Mouse (Mus musculus): ENCODE results near the gene Ctnnal1.

Gene Ctnnal1

DNA sequence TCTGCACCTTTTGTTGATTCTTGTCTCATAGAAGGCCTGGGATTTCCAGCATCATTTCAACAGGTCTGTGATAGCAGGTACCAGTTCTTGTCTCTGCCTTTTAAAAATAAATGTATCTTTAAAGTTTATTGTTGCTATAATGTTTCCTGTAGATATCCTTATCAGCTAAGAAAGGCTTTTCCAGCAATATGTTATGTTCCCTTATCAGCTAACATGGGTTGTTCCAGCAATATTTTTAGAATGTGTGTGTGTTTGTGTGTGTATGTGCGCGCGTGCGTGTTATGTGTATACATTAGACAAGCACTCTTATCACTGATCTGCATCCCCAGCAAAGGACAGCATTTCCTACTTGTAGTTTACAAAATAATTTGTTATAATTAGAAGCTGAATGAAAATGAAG lies 3.4 kb downstream of the Ctnnal1 start:
- DNase-seq (ENCODE audit: low spot score): no peak

DNA sequence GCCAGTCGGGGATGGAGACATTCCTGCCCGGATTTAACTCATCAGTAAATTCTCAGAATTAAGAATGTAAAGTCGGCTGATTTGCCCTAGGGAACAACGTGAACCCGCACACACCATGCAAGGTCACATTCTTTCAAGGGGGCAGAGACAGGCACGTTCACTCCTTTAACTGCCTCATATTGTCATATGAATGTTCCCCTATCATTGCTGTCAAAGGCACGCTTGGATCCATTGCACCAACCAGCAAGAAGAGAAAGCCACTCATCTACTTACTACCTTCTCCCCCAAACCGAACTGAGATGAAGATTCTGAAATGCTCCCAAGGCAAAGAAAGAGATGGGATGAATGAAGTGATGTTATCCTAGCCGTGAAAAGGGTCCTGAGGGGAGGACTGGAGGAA lies 6.3 kb downstream of the Ctnnal1 start:
- no peak for DNase-seq (ENCODE audit: low spot score)

DNA sequence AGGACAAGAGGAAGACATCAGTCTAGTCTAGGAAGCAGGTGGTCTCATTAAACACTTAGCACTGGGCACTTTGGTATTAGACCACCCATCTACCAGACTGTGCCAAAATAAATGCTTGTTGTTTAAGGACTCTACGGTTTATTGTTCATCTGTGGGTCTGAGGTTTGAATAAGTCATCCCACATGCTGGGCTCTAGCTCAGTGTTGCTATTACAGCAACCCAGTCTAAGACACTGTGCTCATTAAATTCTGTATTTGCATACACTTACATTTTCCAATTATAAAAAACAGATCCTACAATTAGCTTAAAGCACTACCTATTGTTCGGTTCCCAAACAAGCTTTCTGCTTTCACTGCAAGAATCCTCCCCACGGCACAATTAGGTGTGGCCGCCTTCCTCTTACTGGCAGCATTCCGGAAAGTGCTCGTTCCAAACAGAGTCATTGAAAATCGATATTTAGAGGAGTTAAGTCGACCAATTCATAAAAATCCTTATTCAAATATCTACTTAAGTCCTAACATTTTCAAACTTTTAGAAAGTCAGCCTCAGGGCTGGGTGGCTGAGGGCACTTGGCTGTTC lies 8.5 kb downstream of the Ctnnal1 start:
- DNase-seq (ENCODE audit: low spot score): no peak

DNA sequence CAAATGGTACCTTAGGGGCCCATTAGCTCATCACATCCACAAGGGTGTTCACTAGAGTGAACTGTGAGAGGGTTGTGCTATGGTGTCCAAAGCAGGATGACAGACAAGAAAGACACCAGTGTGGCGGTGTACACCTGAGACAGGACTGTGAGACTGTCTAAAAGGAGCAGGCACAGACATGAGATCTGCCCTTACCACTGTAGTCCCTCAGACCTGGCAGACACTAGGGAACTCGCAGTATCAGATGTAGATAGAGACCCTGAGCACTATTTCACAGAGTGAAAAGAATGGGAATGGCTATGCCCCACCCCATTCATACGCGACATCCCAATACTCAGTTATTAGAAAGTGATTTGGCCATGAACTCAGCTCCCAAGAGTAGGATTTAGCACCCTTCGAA lies 9.1 kb downstream of the Ctnnal1 start:
- DNase-seq (ENCODE audit: low spot score): no peak

DNA sequence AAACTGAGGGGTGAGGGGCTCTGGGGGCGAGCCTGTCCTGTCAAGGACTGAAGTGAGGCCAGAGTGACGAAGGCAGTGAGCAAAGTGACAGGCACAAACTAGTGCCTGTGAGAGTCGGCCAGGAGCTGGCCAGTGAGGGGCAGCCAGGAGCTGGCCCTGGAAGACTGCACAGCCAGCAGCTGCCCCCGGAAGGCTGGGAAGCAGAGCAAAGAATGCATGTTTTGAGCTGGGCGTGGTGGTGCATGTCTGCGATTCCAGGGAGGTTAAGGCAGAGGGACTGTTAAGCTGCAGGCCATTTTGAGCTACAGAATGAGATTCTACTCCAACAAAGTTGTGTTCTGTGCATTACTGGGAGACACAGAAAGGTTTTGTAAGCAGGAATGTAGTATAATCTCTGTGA lies 14.3 kb downstream of the Ctnnal1 start:
- no peak for DNase-seq (ENCODE audit: low spot score)

DNA sequence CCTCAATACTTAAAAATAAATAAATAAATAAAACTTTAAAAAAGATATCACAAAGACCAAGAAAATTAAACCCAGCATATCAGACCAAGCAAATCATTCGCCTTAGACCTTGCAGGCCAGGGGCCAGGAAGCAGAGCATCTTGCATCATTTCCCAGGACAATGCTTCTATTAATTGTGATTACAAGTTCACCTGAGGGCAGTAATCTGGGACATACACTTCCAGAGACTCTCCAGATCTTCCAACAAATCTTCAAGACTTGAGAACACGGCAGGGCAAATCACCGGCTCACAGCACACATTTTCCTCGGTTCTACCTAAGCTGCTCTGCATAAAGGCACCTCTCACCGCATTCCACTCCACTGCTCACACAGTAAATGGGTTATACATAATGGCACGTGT lies 16.9 kb downstream of the Ctnnal1 start:
- DNase-seq (ENCODE audit: low spot score): no peak

DNA sequence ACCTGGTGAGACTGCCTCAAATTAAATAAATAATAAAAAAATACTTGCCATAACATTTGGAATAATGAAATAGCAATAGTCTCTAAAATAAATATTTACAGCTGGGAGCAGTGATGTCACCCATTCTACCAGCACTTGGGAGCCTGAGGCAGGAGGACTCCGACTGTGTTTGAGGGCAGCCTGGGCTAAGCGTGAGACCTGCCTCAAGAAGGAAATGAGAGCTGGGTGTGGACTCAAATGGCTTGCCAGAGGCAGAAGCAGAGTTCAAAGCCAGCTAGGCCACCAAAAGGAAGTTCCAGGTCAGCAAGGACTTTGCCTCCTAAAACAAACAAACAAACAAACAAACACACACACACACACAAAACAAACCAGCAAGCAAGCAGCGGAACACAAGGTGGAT lies 17.6 kb downstream of the Ctnnal1 start:
- no peak for DNase-seq (ENCODE audit: low spot score)

DNA sequence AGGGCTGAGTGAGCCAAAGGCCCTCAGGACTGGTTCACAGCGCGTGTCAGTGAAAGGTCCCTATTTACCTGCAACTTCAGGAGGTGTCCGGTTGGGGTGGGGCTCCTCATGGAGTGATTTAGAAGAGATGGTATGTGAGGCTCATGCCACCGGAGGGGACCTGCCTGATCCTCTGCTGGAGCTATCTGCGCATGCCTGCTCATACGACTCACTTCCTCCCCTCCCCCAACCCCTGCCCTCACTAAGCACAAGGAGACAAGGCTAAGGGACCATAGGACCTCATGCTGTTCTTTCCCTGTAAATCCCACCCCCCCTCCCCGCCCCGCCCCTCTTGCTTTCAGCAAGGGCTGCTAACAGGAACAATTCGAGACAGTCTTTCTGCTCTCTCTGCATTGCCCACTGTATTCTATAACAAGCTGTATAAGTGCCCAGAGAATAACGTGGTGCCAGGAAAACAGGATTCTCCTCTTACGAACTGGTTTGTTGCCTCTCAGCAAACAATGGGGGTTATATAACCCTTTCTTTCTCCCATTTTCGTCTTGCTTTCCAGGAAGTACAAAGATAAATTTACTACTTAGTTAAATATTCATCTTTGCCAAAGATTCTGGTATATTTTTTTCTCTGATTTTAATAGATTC lies 19.0 kb downstream of the Ctnnal1 start:
- DNase-seq (ENCODE audit: low spot score): no peak

DNA sequence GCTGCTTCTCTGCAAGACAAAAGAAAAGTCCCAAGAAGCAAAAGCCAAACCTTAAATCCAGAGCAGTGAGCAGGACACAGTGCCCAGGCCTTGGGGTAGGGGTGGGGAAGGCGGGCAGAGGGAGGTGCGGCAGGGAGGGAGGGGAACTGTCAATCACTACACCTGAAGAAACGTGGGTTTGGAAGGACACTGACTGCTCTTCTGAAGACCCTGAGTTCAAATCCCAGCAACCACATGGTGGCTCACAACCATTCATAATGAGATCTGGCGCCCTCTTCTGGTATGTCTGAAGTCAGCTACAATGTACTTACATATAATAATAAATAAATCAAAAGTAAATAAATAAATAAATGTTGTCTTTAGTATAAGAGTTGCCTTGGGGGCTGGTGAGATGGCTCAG lies 20.1 kb downstream of the Ctnnal1 start:
- no peak for DNase-seq (ENCODE audit: low spot score)

DNA sequence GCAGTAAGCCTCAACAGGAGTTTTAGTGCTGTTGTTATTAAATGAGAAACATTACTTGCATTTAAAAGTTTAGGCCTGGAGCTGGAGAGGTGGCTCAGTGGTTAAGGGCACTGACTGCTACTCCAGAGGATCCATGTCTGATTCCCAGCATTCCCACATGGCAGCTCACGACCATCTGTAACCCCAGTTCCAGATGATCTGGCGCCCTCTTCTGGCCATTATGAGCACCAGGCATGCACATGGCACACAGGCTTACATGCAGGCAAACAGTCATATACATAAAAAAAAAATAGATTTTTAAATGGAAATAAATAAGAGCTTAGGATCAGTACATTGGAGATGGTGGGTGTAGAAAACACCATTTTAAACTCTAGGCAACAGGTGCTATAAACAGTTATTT lies 21.0 kb downstream of the Ctnnal1 start:
- DNase-seq (ENCODE audit: low spot score): no peak

DNA sequence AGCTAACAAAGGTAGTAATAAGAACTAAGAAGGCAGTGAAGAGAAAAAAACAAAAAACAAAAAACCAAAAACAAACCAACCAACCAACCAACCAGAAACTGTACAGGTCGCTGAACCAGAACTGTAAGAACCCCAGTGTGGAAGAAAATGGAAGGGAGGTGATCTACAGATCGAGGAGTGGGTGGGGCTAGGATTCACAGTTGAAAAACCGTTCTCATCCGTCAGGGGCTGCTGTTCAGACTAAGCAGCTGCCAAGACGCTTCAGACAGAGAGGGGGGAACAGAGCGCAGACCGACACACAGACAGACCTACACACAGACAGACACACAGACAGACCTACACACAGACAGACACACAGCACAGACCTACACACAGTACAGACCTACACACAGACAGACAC lies 22.5 kb downstream of the Ctnnal1 start:
- DNase-seq (ENCODE audit: low spot score): no peak

DNA sequence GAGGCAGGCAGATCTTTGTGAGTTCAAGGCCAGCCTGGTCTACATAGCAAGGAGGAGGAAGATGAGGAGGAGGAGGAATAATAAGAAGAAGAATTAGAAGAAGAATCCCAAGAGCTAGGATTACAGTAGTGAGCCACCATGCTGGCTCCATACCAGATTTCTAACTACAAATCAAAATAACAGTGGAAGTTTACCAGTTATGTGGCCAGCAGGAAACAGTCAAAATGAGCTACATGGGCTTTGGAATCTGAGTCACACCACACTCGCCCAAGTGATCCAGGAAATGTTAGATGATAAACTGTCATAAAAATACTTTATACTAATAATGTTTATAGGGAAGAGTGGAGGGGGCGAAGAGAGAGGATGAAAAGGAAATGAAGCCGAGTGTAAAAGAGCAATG lies 24.7 kb downstream of the Ctnnal1 start:
- no peak for DNase-seq (ENCODE audit: low spot score)

DNA sequence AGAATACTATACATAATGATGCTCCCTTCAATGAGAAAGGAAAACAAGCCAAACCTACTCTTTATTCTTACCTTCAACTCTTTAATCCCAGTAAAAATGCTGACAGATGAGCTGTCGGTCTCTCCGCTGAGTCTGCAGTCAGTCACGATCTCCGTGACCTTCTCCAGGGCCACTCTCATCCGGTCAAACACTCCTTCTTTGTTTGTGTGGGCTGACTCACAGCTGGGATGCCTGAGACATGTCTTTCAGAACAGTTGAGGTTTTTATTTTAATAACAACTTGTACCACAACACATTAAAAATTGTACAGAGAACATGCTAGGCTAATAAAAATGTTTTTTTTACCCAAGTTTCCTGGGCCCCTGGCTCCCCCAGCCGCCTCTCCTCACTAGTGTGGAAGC lies 27.3 kb downstream of the Ctnnal1 start:
- DNase-seq (ENCODE audit: low spot score): no peak

DNA sequence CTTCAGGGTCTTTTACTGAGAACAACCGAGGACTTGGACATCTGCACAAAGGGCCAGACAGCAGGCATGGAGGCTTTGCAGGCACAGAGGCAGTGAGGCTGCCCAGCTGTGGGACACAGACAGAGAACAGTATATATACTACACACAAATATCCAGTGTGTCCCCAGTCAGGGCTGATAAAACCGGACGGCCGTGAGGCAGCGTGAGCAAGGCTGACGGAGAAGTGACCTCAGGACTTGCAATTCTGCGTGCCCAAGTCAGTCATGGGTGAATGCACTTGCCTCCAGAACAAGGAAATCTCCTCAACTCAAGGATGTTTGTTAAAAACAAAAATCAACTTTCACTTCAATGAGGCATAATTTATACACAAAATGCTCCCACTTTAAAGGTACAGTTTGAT lies 33.0 kb downstream of the Ctnnal1 start:
- DNase-seq (ENCODE audit: low spot score): no peak

DNA sequence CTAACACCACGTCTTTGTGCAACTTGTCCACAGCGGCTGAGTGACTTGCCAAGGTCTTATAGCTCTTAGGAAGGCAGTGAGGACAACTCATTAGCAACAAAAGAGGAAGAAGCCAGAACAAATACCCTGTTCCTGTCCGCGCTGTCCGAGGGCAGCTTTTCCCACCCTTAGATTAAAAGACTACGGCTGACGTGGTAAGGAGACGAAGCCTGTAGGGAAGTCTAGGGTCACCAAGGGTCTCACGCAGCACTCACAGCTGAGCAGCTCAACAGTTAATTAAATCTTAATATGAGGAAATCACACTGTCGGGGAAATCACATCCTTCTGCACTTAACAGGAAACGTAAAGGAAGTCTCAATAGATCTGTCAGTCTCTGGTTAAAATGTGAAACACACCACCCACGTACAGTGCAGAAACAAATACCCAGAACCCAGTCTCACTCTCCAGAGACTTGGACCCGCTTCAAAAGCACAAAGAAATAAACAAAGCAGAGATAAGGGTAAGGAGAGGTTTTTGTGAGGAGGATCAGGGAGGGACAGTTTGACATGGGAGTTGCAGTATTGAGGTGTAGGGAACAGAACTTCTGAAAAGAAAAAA lies 33.9 kb downstream of the Ctnnal1 start:
- DNase-seq (ENCODE audit: low spot score): no peak

DNA sequence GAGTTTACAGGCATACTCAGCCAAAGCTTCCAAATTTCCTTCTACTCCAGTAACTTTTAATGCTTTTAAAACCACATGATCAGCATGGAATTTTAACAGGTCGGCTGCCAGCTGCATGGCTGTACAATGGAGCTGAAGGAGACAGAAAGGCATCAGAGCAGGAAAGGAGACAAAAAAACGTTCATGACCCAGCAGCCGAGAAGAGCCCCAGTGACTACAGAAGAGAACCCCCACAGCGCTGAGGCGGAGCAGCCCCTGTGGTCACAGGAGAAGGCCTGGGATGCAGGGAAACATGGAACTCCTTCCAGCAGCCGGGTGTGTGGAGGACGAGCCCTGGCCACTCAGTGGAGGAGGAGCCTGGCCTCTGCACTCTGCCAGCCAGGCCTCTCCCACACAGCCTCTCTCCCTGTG lies 35.5 kb downstream of the Ctnnal1 start:
- DNase-seq (ENCODE audit: low spot score): no peak

DNA sequence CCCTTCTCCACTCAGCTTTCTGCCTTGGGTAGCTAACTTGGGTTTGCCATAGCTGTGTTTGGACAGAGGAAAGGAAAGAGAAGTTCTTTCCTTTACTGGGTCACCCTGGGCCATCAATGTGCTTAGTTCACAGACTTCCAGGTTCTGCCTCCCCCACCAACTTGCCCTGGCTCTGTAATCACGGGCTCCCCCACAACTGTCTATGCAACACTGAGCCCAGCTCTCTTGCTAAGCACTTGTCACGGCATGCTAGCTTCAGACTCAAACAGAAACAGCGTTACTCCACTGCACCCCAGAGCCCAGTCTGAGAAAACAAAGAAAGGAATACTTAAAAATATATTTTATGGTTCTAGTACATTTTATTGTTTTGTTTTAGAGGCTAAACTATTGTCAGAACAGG lies 36.1 kb downstream of the Ctnnal1 start:
- no peak for DNase-seq (ENCODE audit: low spot score)

DNA sequence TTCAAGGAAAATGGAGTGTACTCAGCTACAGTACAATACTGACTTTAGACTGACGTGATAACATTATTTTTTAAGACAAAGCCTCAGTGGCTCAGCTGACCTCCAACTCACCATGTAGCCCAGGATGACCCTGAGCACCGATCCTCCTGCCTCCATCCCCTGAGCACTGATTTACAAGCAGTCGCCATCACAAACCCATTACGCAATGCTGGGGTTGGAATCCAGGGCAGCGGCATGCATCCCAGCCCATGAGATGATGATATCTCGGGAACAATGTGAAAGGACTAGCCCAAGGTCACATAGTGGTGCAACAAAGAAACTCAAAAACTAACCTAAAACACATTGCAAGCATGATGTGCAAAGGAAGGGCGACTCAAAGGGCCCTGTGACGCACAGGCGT lies 40.8 kb downstream of the Ctnnal1 start:
- no peak for DNase-seq (ENCODE audit: low spot score)

DNA sequence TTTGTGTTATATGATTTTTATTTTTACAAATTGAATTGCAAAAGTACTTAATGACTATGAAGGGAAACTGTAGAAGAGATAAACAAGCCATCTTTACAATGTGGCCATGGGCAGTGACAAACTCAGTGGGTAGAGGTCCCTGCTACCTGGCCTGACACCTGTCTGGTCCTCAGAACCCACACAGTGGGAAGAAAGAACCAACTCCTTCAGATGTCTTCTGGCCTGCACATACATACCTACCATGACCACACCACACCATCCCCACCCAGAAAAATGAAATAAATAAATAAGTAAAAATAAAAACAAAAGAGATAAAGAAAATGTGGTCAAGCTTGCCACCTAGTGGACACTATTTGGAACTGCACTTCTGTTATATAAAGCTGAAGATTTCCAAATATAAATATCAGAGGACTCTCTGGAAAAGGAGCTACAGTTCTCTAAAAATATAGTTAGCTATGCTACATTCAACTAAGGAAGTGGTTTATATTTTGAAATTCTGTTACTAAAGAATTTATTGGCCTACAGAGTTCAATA lies 44.9 kb downstream of the Ctnnal1 start:
- DNase-seq (ENCODE audit: low spot score): no peak

DNA sequence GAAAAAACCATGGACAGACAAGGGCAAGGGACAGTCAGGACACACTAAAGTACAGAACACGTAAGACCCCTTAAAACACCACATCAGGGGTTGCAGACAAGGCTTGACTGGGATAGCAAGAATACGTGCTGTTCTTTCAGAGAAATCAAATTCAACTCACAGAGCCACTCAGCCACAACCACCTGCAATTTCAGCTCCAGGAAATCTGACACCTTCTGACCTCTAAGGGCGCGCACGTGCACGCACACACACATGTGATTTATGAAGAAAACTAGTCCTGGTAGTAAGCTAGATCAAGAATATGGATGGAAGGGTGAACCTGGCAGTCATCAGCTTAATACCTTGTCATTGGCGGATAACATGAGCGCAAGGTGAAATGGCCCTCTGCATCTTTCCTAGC lies 49.9 kb downstream of the Ctnnal1 start:
- DNase-seq (ENCODE audit: low spot score): no peak

DNA sequence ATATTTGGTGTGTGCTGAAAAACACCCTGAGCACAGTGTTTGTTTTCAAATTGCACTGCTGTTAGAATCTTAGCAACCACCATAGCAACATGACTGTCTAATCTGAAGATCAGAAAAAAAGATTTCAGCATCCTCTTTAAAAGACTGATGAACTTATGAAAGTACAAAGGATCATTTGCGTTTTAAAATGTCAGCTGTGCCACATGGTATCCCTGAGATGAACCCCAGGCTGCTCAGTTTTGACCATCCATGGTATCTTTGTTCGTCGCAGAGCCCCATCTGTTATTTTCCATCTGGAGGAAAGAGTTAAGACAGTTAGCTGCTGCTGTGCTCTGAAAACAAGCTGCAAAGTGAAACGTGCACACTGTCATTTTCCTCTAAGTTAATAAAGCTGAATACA lies 52.9 kb downstream of the Ctnnal1 start:
- no peak for DNase-seq (ENCODE audit: low spot score)

DNA sequence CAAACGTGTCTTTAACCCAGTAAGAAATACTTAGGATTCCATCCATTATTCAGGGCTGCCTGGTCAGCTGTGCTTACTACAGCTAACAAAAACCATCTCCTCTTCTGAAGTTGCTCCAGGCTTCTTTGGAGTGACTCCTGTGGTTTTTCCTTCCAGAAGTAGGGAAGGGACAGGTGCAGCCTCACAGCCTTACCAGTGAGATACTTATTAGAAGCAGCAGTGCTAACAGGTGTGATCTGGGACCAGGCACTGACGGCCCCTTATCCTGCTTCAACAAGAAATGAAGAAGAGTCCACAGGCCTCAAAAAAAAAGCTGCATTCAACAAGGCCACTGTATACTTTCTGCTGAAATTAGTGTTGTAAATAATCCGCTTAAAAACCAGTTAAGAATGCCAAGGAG lies 53.3 kb downstream of the Ctnnal1 start:
- no peak for DNase-seq (ENCODE audit: low spot score)

DNA sequence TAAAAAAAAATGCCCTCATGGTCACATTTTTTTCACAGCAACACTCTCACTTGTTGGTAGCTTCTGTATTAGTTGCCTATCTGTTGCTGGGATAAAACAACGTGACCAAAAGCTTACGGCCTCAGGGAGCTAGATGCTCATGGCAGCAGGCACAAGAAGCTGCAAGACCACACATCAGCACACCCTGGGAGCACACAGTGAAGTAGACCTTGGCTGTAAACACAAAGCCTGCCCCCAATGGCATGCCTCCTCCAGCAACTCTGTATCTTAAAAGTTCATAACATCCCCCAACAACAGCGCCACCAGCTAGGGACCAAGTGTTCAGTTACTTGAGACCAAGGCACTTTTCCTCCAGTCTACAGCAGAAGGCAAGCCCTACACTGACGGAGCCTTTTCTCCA lies 55.9 kb downstream of the Ctnnal1 start:
- DNase-seq (ENCODE audit: low spot score): no peak

DNA sequence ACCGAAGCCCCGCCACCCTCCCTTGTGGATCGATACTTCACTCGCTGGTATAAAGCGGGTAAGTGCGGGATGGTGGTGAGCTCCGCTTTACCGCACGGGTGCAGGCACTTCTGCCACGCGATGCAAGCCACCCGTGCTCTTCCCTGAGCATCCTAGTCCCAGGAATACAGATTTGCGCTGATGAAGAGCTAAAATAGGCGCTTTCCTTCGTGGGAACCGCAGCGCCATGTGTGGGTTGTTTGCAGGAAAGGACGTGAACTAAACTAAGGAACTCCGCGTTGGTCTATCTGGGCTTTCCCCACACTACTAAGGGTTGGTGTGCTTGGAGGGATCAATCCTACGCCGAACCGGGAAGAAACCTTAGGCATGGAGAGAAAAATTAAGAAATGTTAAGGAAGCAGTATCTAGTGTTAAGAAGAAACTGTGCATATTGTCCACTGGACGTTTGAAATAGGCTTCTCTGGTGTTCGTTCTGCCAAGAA lies 62.3 kb downstream of the Ctnnal1 start:
- DNase-seq (ENCODE audit: low spot score): no peak

Measured in left cerebral cortex, adult 11 months (tissue).